Mouse (Mus musculus) midbrain, embryonic 11.5 days (tissue): Measurements from ENCODE around the gene Usp16. TPM values are rescaled to one million over a fixed set of nuclear protein-coding genes. Genes with fewer than 3 reads are reported as not detected.
A peak's percentile ranks its signal among the peaks of the same experiment; 100 is the strongest.
"Not testable (repeated sequence)": the region's sequence is repeated elsewhere in the genome, so short reads cannot be mapped to it uniquely, and the experiment has no call there.

Experiments
- ATAC-seq: fragments of 200-750 bp; cut with Nextera tagmentation; 2 replicates; pipeline ENCODE4 v1.8.0; 2017; ENCODE audit warnings: moderate TSS enrichment, moderate library complexity; ENCODE audit not compliant: low FRiP score
- DNase-seq: peaks from one replicate; pipeline ENCODE4 v3.0.0; 2015; ENCODE audit warnings: low spot score; ENCODE audit errors: missing footprints
- H3K27ac ChIP-seq: fragments of 300-500 bp; sonication (generic); 2 replicates; pipeline ENCODE4 v1.5.1; 2014; ENCODE audit warnings: low read depth, low read length
- H3K27me3 ChIP-seq: fragments of 300-500 bp; sonication (generic); 2 replicates; pipeline ENCODE4 v1.6.1; 2014; ENCODE audit warnings: mild to moderate bottlenecking, low read length, moderate library complexity, mixed read lengths; ENCODE audit not compliant: control insufficient read depth, insufficient read depth
- H3K36me3 ChIP-seq: fragments of 300-500 bp; sonication (generic); 2 replicates; pipeline ENCODE4 v1.6.1; 2014; ENCODE audit warnings: mild to moderate bottlenecking, low read length, moderate library complexity, mixed read lengths; ENCODE audit not compliant: control insufficient read depth, insufficient read depth
- H3K4me1 ChIP-seq: fragments of 300-500 bp; sonication (generic); 2 replicates; pipeline ENCODE4 v1.6.1; 2014; ENCODE audit warnings: low read length; ENCODE audit not compliant: control insufficient read depth, insufficient read depth
- H3K4me2 ChIP-seq: fragments of 300-500 bp; sonication (generic); 2 replicates; pipeline ENCODE4 v1.6.1; 2014; ENCODE audit warnings: mild to moderate bottlenecking, moderate library complexity
- H3K4me3 ChIP-seq: fragments of 300-500 bp; sonication (generic); 2 replicates; pipeline ENCODE4 v1.5.1; 2014; ENCODE audit warnings: low read depth, low read length
- H3K9ac ChIP-seq: fragments of 300-500 bp; sonication (generic); 2 replicates; pipeline ENCODE4 v1.6.1; 2014; ENCODE audit warnings: low read length
- H3K9me3 ChIP-seq: fragments of 300-500 bp; sonication (generic); 2 replicates; pipeline ENCODE4 v1.6.1; 2016; ENCODE audit warnings: low read length; ENCODE audit not compliant: control insufficient read depth
- WGBS: fragments of 180-500 bp; shearing (Covaris S2); extraction: QIAGEN DNeasy Blood & Tissue Kit; methylation state at CpG from one replicate; pipeline ENCODE4 v1.1.7; 2014; 5-methylcytosine and 5-hydroxymethylcytosine counted together
- polyA plus RNA-seq: library from polyadenylated mRNA; unstranded; fragments of >200 nt; fragmentation: Nextera tagmentation; extraction: Ambion mirVana; gene quantifications from 2 replicates; pipeline ENCODE4 v1.2.1, GENCODE M21; 2014

Gene Usp16
- polyA plus RNA-seq, 1 experiment from 2014 or later, result 43.0 TPM

DNA sequence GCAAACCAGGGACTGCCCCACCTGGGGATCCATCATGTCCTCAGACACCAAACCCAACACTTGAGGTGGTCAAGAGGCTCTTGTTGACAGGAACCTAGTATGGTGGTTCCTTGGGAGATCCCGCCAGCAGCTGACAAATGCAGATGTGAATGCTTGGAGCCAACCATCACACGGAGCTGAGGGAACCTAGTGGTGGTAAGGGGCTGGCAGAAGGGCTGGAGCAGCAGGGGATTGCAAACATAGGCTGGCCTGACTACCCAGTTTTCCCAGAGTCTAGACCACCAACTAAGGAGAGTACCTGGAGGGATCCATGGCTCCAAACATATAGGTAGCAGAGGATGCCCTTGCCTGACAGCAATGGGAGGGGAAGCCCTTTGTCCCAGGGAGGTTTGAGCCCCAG lies 1.3 kb upstream of the Usp16 start:
- no peak for ATAC-seq
- 76% methylated on average over 2 of the region's 2 CpGs for WGBS

DNA sequence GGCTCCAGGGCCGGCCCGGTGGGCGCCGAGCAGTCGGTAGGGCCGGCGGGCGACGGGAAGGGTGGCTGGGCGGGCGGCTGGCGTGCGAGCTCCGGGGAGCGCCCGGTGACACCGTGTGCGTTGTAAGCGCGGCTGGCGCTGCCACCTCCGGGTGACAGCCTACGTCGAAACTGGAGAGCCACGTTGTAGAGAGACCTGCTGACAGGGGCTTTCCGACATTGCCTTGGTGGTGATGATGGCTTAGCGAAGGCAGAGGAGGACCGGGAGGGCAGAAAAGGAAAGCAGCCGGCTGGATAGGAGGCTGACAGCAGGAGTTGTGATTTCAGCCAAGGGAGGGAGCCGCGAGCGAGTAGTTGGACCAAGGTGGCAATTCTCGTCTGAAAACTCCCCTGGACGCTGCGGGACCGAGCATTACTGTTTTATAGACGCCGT lies 693 bp downstream of the Usp16 start:
- DNase-seq (peak; percentile 91), ATAC-seq (peak; percentile 4; the same call in 1 of the 2 replicates)
- no peaks in the 10 kb centered on the region for H3K27me3 ChIP-seq
- H3K27ac ChIP-seq, result peak overlapping the region; percentile 22; the same call in 1 of the 2 replicates
- H3K9me3 ChIP-seq, result no peaks in the 10 kb centered on the region
- H3K4me2 ChIP-seq, result peak overlapping the region; percentile 90
- no peaks in the 10 kb centered on the region for H3K36me3 ChIP-seq
- under 1% methylated on average over 38 of the region's 38 CpGs for WGBS
- H3K4me3 ChIP-seq, result peak overlapping the region; percentile 92
- peaks cover 15% of the 10 kb centered on the region for H3K4me1 ChIP-seq
- peak overlapping the region; percentile 84 for H3K9ac ChIP-seq

More for the DNA sequence above, 1.3 kb upstream of the Usp16 start:
- Histone ChIP-seq H3K4me1 (peaks cover 15% of the 10 kb centered on the region), H3K27me3 (no peaks in the 10 kb centered on the region), H3K4me3 (no peak overlapping the region), H3K9ac (no peak overlapping the region), H3K36me3 (no peaks in the 10 kb centered on the region), H3K27ac (no peak overlapping the region), H3K4me2 (no peak overlapping the region), H3K9me3 (no peaks in the 10 kb centered on the region)
- DNase-seq, result no peak

DNA sequence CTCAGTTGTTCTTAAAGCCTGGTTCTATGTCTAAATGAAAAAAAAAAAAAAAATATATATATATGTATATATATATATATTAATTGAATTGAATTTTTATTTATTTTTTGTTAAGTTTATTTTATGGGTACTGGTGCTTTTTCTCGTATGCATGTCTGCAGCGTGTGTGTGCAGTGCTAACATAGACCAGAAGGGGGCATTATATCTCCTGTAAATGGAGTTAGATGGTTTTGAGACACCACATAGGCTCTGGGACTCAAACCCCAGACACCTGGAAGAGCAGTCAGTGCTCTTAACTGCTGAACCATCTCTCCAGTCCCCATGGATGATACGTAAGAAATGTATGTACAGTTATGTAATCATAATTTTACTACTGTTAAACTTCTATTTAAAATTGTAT lies 4.2 kb downstream of the Usp16 start:
- no peaks in the 10 kb centered on the region for H3K9me3 ChIP-seq
- DNase-seq, result no peak
- H3K9ac ChIP-seq, result no peak overlapping the region
- peaks cover 5% of the 10 kb centered on the region; the same call in 1 of the 2 replicates for H3K36me3 ChIP-seq
- H3K27me3 ChIP-seq, result no peaks in the 10 kb centered on the region
- 92% methylated on average over 3 of the region's 3 CpGs for WGBS
- H3K4me1 ChIP-seq, result peaks cover 15% of the 10 kb centered on the region
- ATAC-seq, result no peak
- no peak overlapping the region for H3K4me2 ChIP-seq
- no peak overlapping the region for H3K27ac ChIP-seq
- H3K4me3 ChIP-seq, result no peak overlapping the region

DNA sequence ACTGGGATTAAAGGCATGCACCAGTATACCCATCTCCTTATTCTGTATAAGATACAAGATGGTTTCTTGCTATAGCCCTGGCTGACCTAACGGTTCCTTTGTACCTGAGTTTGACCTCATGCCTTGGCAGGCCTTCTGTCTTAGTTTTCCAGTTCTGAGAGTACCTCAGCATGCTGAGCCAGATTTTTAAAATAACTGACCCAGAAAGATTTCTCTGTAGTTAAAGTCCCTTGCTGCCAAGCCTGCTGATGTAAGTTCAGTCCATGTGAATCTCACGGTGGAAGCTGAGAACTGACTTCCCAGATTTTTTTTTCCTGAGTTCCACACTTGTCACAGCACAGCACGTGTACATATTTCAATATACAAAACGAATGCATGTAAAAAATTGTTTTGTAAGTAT lies 16.1 kb downstream of the Usp16 start:
- Histone ChIP-seq H3K4me3 (no peak overlapping the region), H3K27ac (no peak overlapping the region), H3K4me2 (no peak overlapping the region), H3K36me3 (peaks cover 4% of the 10 kb centered on the region; the same call in 1 of the 2 replicates), H3K9ac (no peak overlapping the region), H3K4me1 (no peaks in the 10 kb centered on the region), H3K9me3 (no peaks in the 10 kb centered on the region), H3K27me3 (no peaks in the 10 kb centered on the region)
- 90% methylated on average over 4 of the region's 4 CpGs for WGBS
- ATAC-seq, result no peak
- no peak for DNase-seq

DNA sequence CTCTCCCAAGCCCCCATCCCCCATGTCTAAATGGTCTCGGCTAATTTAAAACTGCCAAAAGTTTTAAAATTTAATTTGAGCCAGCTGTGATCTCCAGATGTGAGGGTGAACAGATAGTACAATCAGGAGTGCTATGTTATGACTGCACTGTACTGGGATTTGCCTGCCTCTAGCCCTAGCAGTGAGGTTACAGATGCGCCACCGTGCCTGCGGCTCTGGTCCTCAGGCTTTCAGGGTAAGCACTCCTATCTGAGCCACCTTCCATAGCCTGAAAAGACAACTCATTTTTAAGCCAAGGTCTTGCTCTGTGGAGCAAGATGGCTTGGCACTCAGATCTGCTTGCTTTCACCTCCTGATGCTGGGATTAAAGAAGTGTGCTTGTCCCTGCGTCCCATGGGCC lies 29.9 kb downstream of the Usp16 start:
- Histone ChIP-seq H3K9me3 (no peaks in the 10 kb centered on the region), H3K4me2 (no peak overlapping the region), H3K36me3 (peaks cover 20% of the 10 kb centered on the region), H3K27ac (no peak overlapping the region), H3K27me3 (no peaks in the 10 kb centered on the region), H3K9ac (no peak overlapping the region), H3K4me3 (no peak overlapping the region), H3K4me1 (no peaks in the 10 kb centered on the region)
- no peak for DNase-seq
- WGBS, result 91% methylated on average over 5 of the region's 5 CpGs
- ATAC-seq, result no peak

DNA sequence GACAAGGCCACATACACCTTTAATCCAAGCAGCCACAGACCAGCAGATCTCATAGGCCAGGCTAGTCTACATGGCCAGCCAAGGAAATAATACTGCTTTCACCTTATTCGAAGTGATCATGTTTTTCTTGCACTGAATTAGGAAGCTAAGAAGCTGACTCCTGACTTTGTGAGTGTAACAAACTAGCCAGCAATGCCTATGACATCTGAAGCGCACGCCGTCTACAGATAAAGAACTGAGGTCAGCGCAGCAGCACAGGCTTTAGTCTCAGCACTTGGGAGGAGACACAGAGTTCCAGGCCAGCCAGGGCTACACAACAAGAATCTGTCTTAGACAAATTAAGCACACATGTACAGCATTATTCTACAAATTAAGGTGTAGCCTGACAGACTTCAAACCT lies 32.2 kb downstream of the Usp16 start:
- H3K4me1 ChIP-seq, result no peaks in the 10 kb centered on the region
- H3K36me3 ChIP-seq, result peaks cover 29% of the 10 kb centered on the region

DNA sequence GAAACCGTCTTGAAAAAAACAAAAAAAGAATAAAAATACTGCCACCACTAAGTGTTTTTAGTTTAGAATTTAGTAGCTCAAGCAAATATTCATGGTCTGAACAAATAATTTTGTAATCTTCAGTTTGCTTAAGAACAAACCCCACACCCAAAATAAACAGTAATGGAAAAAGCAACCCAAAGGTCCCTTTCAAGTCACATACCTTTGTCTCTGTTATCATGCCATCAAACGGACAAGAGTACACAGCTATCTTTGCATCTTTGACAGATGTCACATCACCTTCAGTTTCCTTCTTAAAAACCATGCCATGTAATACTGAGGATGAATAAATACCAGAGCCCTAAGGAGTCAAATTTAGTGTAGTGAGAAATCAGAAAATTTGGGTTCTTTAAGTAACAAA lies 34.1 kb downstream of the Usp16 start:
- WGBS, result 87% methylated on average over 2 of the region's 2 CpGs
- H3K36me3 ChIP-seq, result peaks cover 29% of the 10 kb centered on the region; the same call in 1 of the 2 replicates

More for the DNA sequence above, 32.2 kb downstream of the Usp16 start:
- WGBS, result 99% methylated on average over 5 of the region's 5 CpGs
- H3K9ac ChIP-seq, result no peak overlapping the region
- peak; percentile 78 for DNase-seq
- H3K4me3 ChIP-seq, result no peak overlapping the region
- no peak for ATAC-seq
- H3K27me3 ChIP-seq, result no peaks in the 10 kb centered on the region
- no peak overlapping the region for H3K27ac ChIP-seq
- no peak overlapping the region for H3K4me2 ChIP-seq
- H3K9me3 ChIP-seq, result no peaks in the 10 kb centered on the region

DNA sequence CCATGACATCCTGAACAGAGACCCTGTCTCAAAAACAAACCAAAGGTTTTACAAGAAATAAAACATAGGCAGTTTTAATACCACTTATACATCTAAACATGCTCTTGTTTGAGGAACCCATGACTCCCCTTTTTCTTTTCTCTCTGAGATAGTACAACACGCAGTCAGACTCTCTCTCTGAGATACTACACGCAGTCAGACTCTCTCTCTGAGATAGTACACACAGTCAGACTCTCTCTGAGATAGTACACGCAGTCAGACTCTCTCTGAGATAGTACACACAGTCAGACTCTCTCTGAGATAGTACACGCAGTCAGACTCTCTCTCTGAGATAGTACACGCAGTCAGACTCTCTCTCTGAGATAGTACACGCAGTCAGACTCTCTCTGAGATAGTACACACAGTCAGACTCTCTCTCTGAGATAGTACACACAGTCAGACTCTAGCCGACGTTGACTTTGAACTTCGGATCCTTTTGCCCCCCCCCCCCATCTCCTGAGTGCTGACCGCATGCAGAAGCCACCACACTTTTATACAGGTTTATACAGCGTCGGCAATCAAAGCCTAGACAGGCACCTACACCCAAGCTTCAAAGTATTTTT lies 37.8 kb downstream of the Usp16 start:
- not testable (repeated sequence) for H3K9ac ChIP-seq, H3K4me3 ChIP-seq
- WGBS, result 92% methylated on average over 12 of the region's 12 CpGs

More for the DNA sequence above, 34.1 kb downstream of the Usp16 start:
- ATAC-seq (no peak), DNase-seq (no peak)
- H3K4me3 ChIP-seq, result no peak overlapping the region
- no peak overlapping the region for H3K27ac ChIP-seq
- no peaks in the 10 kb centered on the region for H3K4me1 ChIP-seq
- H3K4me2 ChIP-seq, result no peak overlapping the region
- H3K9me3 ChIP-seq, result no peaks in the 10 kb centered on the region
- H3K27me3 ChIP-seq, result no peaks in the 10 kb centered on the region
- no peak overlapping the region for H3K9ac ChIP-seq

DNA sequence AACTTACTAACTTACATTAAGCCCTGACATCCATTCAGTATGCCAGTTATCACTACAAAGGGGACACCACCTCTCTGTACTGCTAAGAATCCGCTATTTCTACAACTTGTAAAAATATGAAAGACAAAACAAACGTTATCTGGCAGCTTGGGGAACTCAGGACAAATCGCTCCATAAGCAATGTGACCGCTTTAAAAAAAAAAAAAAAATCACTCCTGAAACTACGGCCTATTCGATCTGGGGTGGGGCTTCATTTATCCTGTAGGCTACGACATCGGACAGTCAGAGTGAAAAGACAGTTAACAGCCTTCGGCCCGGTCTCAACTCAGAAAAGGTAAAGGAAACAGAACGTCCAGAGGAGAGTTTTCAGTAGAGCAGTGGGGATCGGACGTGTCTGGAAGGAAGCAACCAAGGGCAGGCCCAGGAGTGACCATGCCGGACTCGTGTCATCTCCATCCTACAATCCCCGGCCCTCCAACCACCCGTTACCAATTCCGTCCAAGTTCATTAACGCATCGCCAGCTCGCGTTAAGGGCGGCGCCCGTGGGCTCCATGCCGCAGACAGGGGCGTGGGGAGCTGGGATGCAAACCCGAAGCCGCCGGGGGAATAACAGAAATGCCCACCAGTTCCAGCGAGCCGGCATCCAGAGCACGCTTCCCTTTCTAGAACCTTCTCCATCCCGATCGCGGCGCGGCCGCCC lies 40.6 kb downstream of the Usp16 start:
- ATAC-seq, result peak; percentile 51
- peak overlapping the region; percentile 91 for H3K4me3 ChIP-seq
- H3K27ac ChIP-seq, result peak overlapping the region; percentile 47; the same call in 1 of the 2 replicates
- peaks cover 14% of the 10 kb centered on the region for H3K4me1 ChIP-seq
- WGBS, result under 1% methylated on average over 37 of the region's 39 CpGs
- H3K4me2 ChIP-seq, result peak overlapping the region; percentile 82
- peaks cover 9% of the 10 kb centered on the region; the same call in 1 of the 2 replicates for H3K36me3 ChIP-seq
- H3K9ac ChIP-seq, result peak overlapping the region; percentile 95
- no peaks in the 10 kb centered on the region for H3K27me3 ChIP-seq
- peak; percentile 92 for DNase-seq
- H3K9me3 ChIP-seq, result no peaks in the 10 kb centered on the region

More for the DNA sequence above, 37.8 kb downstream of the Usp16 start:
- not testable (repeated sequence) for ATAC-seq, H3K9me3 ChIP-seq, DNase-seq, H3K27me3 ChIP-seq, H3K4me2 ChIP-seq, H3K27ac ChIP-seq
- Histone ChIP-seq H3K36me3 (peaks cover 12% of the 10 kb centered on the region; the same call in 1 of the 2 replicates), H3K4me1 (peaks cover 13% of the 10 kb centered on the region)
